Mouse (Mus musculus) ovary, postnatal 14 days (tissue): ENCODE measurements around the gene Syt6.
"Not testable (repeated sequence)": the region's sequence is repeated elsewhere in the genome, so short reads cannot be mapped to it uniquely, and the experiment has no call there.

ENCODE experiments used
- DNase-seq: peaks from one replicate; pipeline ENCODE4 v3.0.0; 2022; ENCODE audit warnings: low spot score

Syt6 gene

GRCm38 (mm10) chr3:103601561-103601960, 26.5 kb downstream of the Syt6 start:
- DNase-seq = no peak

- DNase-seq = no peak
Observed at GRCm38 (mm10) chr3:103606045-103606597, 31.1 kb downstream of the Syt6 start.

GRCm38 (mm10) chr3:103606660-103607595, 31.9 kb downstream of the Syt6 start:
- no peak for DNase-seq

GRCm38 (mm10) chr3:103610231-103610630, 35.2 kb downstream of the Syt6 start:
- DNase-seq = no peak

GRCm38 (mm10) chr3:103612636-103613355, 37.8 kb downstream of the Syt6 start:
- no peak for DNase-seq

- DNase-seq = no peak
Observed at GRCm38 (mm10) chr3:103615621-103616020, 40.6 kb downstream of the Syt6 start.

GRCm38 (mm10) chr3:103616981-103617380, 42.0 kb downstream of the Syt6 start:
- no peak for DNase-seq

GRCm38 (mm10) chr3:103620101-103620500, 45.1 kb downstream of the Syt6 start:
- no peak for DNase-seq

GRCm38 (mm10) chr3:103623893-103624470, 49.0 kb downstream of the Syt6 start:
- no peak for DNase-seq

GRCm38 (mm10) chr3:103624591-103625051, 49.6 kb downstream of the Syt6 start:
- DNase-seq = no peak

- no peak for DNase-seq
Observed at GRCm38 (mm10) chr3:103625169-103625568, 50.1 kb downstream of the Syt6 start.

GRCm38 (mm10) chr3:103626481-103626880, 51.5 kb downstream of the Syt6 start:
- no peak for DNase-seq

GRCm38 (mm10) chr3:103627661-103628060, 52.6 kb downstream of the Syt6 start:
- no peak for DNase-seq

GRCm38 (mm10) chr3:103633124-103633523, 58.1 kb downstream of the Syt6 start:
- DNase-seq = no peak

- DNase-seq = no peak
Observed at GRCm38 (mm10) chr3:103633831-103634230, 58.8 kb downstream of the Syt6 start.

GRCm38 (mm10) chr3:103634256-103634655, 59.2 kb downstream of the Syt6 start:
- no peak for DNase-seq

GRCm38 (mm10) chr3:103637641-103638040, 62.6 kb downstream of the Syt6 start:
- no peak for DNase-seq

GRCm38 (mm10) chr3:103640226-103640803, 65.3 kb downstream of the Syt6 start:
- DNase-seq = no peak

- DNase-seq = no peak
Observed at GRCm38 (mm10) chr3:103641301-103641700, 66.3 kb downstream of the Syt6 start.

- not testable (repeated sequence) for DNase-seq
Observed at GRCm38 (mm10) chr3:103645968-103646367, 70.9 kb downstream of the Syt6 start, which contains the start of gene Atg4a-ps. Gene Atg4a-ps (minus strand): TSS chr3:103646068.

- no peak for DNase-seq
Observed at GRCm38 (mm10) chr3:103647164-103647867, 72.3 kb downstream of the Syt6 start.
